Mouse (Mus musculus) adrenal gland, postnatal 4 days (tissue): ENCODE measurements around the gene Zbtb8os. TPM values are rescaled to one million over a fixed set of nuclear protein-coding genes. Genes with fewer than 3 reads are reported as not detected.

Experiments used
- total RNA-seq, 2 experiments: library from RNA; stranded (reverse); gene quantifications; 2 replicates each; pipeline ENCODE4 v1.2.3; 2021

The Zbtb8os gene
- total RNA-seq, 2 experiments from 2014 or later = 51.1 to 52.2 TPM

Other genes starting within 250 kb of the Zbtb8os start
- gene Tmem54, start 230.1 kb upstream of the Zbtb8os start, total RNA-seq = 1 to 10 TPM in 1 of 2 experiments, not detected in 1; 1.1 TPM
- 1 to 10 TPM; 7.1 to 9.4 TPM for gene Hpca, start 213.7 kb upstream of the Zbtb8os start, total RNA-seq
- gene Fndc5, start 198.7 kb upstream of the Zbtb8os start, total RNA-seq = 10 to 100 TPM; 13.0 to 13.2 TPM
- 10 to 100 TPM; 42.7 to 44.7 TPM for gene S100pbp, start 146.0 kb upstream of the Zbtb8os start, total RNA-seq
- gene Yars, start 145.9 kb upstream of the Zbtb8os start, total RNA-seq = 10 to 100 TPM; 79.5 to 80.4 TPM
- 10 to 100 TPM; 15.7 to 21.0 TPM for gene C77080, start 74.3 kb upstream of the Zbtb8os start, total RNA-seq
- gene Sync, start 48.1 kb upstream of the Zbtb8os start, total RNA-seq = 1 to 10 TPM; 3.8 to 4.4 TPM
- gene Rbbp4, start 325 bp upstream of the Zbtb8os start, total RNA-seq = 100 to 1,000 TPM; 188 to 206 TPM
- gene Zbtb8a, start 42.4 kb downstream of the Zbtb8os start, total RNA-seq = 10 to 100 TPM; 12.2 to 14.0 TPM
- 1 to 10 TPM; 1.1 TPM for gene Zbtb8b, start 105.2 kb downstream of the Zbtb8os start, total RNA-seq
- gene Bsdc1, start 125.9 kb downstream of the Zbtb8os start, total RNA-seq = 10 to 100 TPM; 55.4 TPM
- not detected for gene Tssk3, start 155.3 kb downstream of the Zbtb8os start, total RNA-seq
- not detected for gene Fam229a, start 155.5 kb downstream of the Zbtb8os start, total RNA-seq
- gene Marcksl1, start 177.9 kb downstream of the Zbtb8os start, total RNA-seq = 100 to 1,000 TPM; 157 to 183 TPM
- gene Hdac1, start 207.0 kb downstream of the Zbtb8os start, total RNA-seq = 10 to 100 TPM; 74.9 to 84.8 TPM
- gene Lck, start 237.9 kb downstream of the Zbtb8os start, total RNA-seq = 1 to 10 TPM; 8.7 to 9.7 TPM
- gene Fam167b, start 242.9 kb downstream of the Zbtb8os start, total RNA-seq = 10 to 100 TPM; 30.9 to 33.5 TPM